Mouse (Mus musculus) thymus, adult 2 months (tissue): ENCODE results near the gene Tinf2.

Source experiments
- CTCF ChIP-seq: fragments of 200-500 bp; IDR thresholded peaks from 2 replicates; pipeline ENCODE4 v1.5.1; 2012; ENCODE audit warnings: mild to moderate bottlenecking, control low read depth, low read length, moderate library complexity, borderline replicate concordance; ENCODE audit not compliant: control insufficient read depth, poor library complexity, insufficient read depth; ENCODE audit errors: extremely low read depth
- POLR2A ChIP-seq: fragments of 200-500 bp; IDR thresholded peaks from 2 replicates; pipeline ENCODE4 v1.6.1; 2012; ENCODE audit warnings: mild to moderate bottlenecking, low read length, control low read depth, moderate library complexity; ENCODE audit not compliant: control insufficient read depth, poor library complexity, insufficient read depth; ENCODE audit errors: extremely low read depth

DNA sequence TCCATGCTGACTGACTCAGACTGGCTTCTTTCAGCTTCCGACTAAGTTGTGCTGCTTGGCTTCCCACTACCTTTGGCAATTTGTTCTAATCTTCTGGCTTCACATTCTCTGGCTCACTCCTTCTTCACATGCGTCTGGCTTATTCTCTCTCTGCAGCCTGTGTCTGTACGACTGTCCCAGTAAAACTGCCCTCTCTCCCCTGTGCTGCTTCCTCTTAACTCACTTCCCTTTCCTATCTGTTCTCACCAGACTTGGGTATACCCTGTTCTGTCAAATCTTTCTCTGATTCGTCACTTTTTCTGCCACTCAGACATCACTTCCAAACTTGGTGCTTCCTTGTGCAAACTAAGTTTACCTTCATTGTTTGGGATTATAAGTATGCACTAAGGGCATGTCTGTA, 15.6 kb upstream of the Tinf2 start:
- TF ChIP-seq CTCF (no peak), POLR2A (no peak)
